Mouse (Mus musculus) ES-E14 (cell line): Measurements from ENCODE around the gene Mboat2. TPM values are rescaled to one million over a fixed set of nuclear protein-coding genes. Genes with fewer than 3 reads are reported as not detected.

Experiments used
- DNase-seq: peaks from one replicate; pipeline ENCODE4 v3.0.0-alpha.2; 2013; ENCODE audit warnings: low read depth, low spot score
- H3K27ac ChIP-seq: 2 replicates; pipeline ENCODE4 v1.5.1; 2012; ENCODE audit warnings: low read depth, mild to moderate bottlenecking, low read length, moderate library complexity, mixed read lengths; ENCODE audit not compliant: poor library complexity, insufficient read depth, severe bottlenecking
- H3K36me3 ChIP-seq: 2 replicates; pipeline ENCODE4 v1.6.1; 2012; ENCODE audit warnings: mild to moderate bottlenecking, low read length, moderate library complexity, mixed read lengths; ENCODE audit not compliant: control insufficient read depth, poor library complexity, insufficient read depth, severe bottlenecking
- H3K4me1 ChIP-seq, 2 experiments: fragments of 150-350 bp in 1 of 2; sonication (generic) in 1 of 2; 2 replicates each; pipeline ENCODE4 v1.6.1; 2012; ENCODE audit warnings: low read length in 2 of 2, mild to moderate bottlenecking in 1 of 2, mixed read lengths in 1 of 2; ENCODE audit not compliant: control insufficient read depth in 2 of 2, insufficient read depth in 2 of 2, poor library complexity in 1 of 2
- H3K4me3 ChIP-seq, 2 experiments: fragments of 150-350 bp in 1 of 2; sonication (generic) in 1 of 2; 2 replicates each; pipeline ENCODE4 v1.5.1; 2012; ENCODE audit warnings: low read length in 2 of 2, low read depth in 1 of 2, mild to moderate bottlenecking in 1 of 2, mixed read lengths in 1 of 2; ENCODE audit not compliant: insufficient read depth in 1 of 2, poor library complexity in 1 of 2, severe bottlenecking in 1 of 2
- H3K9ac ChIP-seq: 2 replicates; pipeline ENCODE4 v1.6.1; 2012; ENCODE audit warnings: low read depth, mild to moderate bottlenecking, low read length, mixed read lengths; ENCODE audit not compliant: poor library complexity, insufficient read depth, severe bottlenecking
- H3K9me3 ChIP-seq: fragments of 150-350 bp; sonication (generic); 2 replicates; pipeline ENCODE4 v1.6.1; 2012; ENCODE audit warnings: low read depth, mild to moderate bottlenecking, low read length; ENCODE audit not compliant: control insufficient read depth, insufficient read depth
- CHD2 ChIP-seq: IDR thresholded peaks from 2 replicates; pipeline ENCODE4 v1.6.1; 2014; ENCODE audit warnings: mild to moderate bottlenecking, low read depth, low read length, inconsistent platforms
- HCFC1 ChIP-seq: IDR thresholded peaks from 2 replicates; pipeline ENCODE4 v1.6.1; 2012; ENCODE audit warnings: low read length, inconsistent platforms, borderline replicate concordance; ENCODE audit not compliant: insufficient read depth
- MAFK ChIP-seq: IDR thresholded peaks from 2 replicates; pipeline ENCODE4 v1.6.1; 2014; ENCODE audit warnings: mild to moderate bottlenecking, low read depth, low read length, inconsistent platforms; ENCODE audit not compliant: insufficient read depth
- ZC3H11A ChIP-seq: IDR thresholded peaks from 2 replicates; pipeline ENCODE4 v1.6.1; 2012; ENCODE audit warnings: low read depth, mild to moderate bottlenecking, inconsistent platforms, low read length, borderline replicate concordance
- ZNF384 ChIP-seq: IDR thresholded peaks from 2 replicates; pipeline ENCODE4 v1.6.1; 2012; ENCODE audit warnings: low read depth, low read length, inconsistent platforms
- in situ Hi-C, 2 experiments: fragments of 600-800 bp; cut with MboI; formaldehyde crosslinking; loops; one replicate each; pipeline ENCODE4 v1.15.1; 2025; ENCODE audit warnings: low sequenced_read_pairs in 2 of 2, inconsistent platforms in 1 of 2; ENCODE audit not compliant: unreplicated experiment in 2 of 2
- total RNA-seq: library from RNA; depleted of rRNA; stranded (reverse); fragments of 300-350 nt; gene quantifications from 2 replicates; pipeline ENCODE4 v1.2.3, GENCODE M21; 2012

Gene Mboat2
- total RNA-seq, 1 experiment = 16.0 TPM

- in situ Hi-C loops = no loop called here
- Histone ChIP-seq H3K4me1 (peaks cover 0 to 4% of the 10 kb centered on the region in 2 experiments; a peak in 1 of 4 replicates), H3K9me3 (no peaks in the 10 kb centered on the region), H3K9ac (no peak overlapping the region), H3K36me3 (no peaks in the 10 kb centered on the region), H3K27ac (no peak overlapping the region), H3K4me3 (no peak overlapping the region)
- no peak for TF ChIP-seq ZNF384
- no peak for DNase-seq
Measured at GRCm38 (mm10) chr12:24966046-24966445, 135.4 kb downstream of the Mboat2 start.

GRCm38 (mm10) chr12:24971490-24972200 lies 141.0 kb downstream of the Mboat2 start:
- H3K27ac ChIP-seq = no peak overlapping the region
- H3K9ac ChIP-seq = no peak overlapping the region
- no peak for DNase-seq
- no peaks in the 10 kb centered on the region for H3K4me1 ChIP-seq
- H3K4me3 ChIP-seq = no peak overlapping the region
- in situ Hi-C loops = no loop called here
- H3K36me3 ChIP-seq = no peaks in the 10 kb centered on the region
- TF ChIP-seq ZNF384 = no peak
- TF ChIP-seq MAFK = no peak
- TF ChIP-seq ZC3H11A = no peak
- no peak for TF ChIP-seq HCFC1
- no peak for TF ChIP-seq CHD2
- no peaks in the 10 kb centered on the region for H3K9me3 ChIP-seq

- H3K4me1 ChIP-seq = no peaks in the 10 kb centered on the region
- in situ Hi-C loops = no loop called here
- no peaks in the 10 kb centered on the region for H3K36me3 ChIP-seq
- no peak for DNase-seq
- no peak overlapping the region for H3K27ac ChIP-seq
- no peaks in the 10 kb centered on the region for H3K9me3 ChIP-seq
- no peak overlapping the region for H3K9ac ChIP-seq
- H3K4me3 ChIP-seq = no peak overlapping the region
- no peak for TF ChIP-seq HCFC1
- TF ChIP-seq ZC3H11A = no peak
- no peak for TF ChIP-seq ZNF384
- no peak for TF ChIP-seq CHD2
- TF ChIP-seq MAFK = no peak
Measured at GRCm38 (mm10) chr12:24972371-24973350, 142.0 kb downstream of the Mboat2 start.

- no peaks in the 10 kb centered on the region for H3K4me1 ChIP-seq
- H3K9me3 ChIP-seq = no peaks in the 10 kb centered on the region
- in situ Hi-C loops = no loop called here
- no peak overlapping the region for H3K9ac ChIP-seq
- no peaks in the 10 kb centered on the region for H3K36me3 ChIP-seq
- H3K4me3 ChIP-seq = no peak overlapping the region
- TF ChIP-seq MAFK = no peak
- TF ChIP-seq CHD2 = no peak
- no peak for TF ChIP-seq HCFC1
- no peak for TF ChIP-seq ZC3H11A
- TF ChIP-seq ZNF384 = no peak
- DNase-seq = no peak
- no peak overlapping the region for H3K27ac ChIP-seq
Measured at GRCm38 (mm10) chr12:24973586-24973985, 142.9 kb downstream of the Mboat2 start.
